Mouse (Mus musculus) heart, postnatal 14 days (tissue): ENCODE measurements around the gene Nmrk1. TPM values are rescaled to one million over a fixed set of nuclear protein-coding genes. Genes with fewer than 3 reads are reported as not detected.

Experiments used
- DNase-seq, 2 experiments: peaks; one replicate each; pipeline ENCODE4 v3.0.0; 2021 to 2022
- intact Hi-C: fragments of 180-260 bp; cut with DNase I; formaldehyde crosslinking; loops from one replicate; pipeline ENCODE4 v1.15.1; 2025
- total RNA-seq, 2 experiments: library from RNA; stranded (reverse); gene quantifications; 2 replicates each; pipeline ENCODE4 v1.2.3; 2021

Gene Nmrk1
- total RNA-seq, 2 experiments from 2014 or later: 3.9 to 4.0 TPM

GRCm38 (mm10) chr19:18614337-18614736 is 17.4 kb upstream of the Nmrk1 start:
- DNase-seq: no peak
- intact Hi-C loops: no loop called here

GRCm38 (mm10) chr19:18615680-18616240 is 16.0 kb upstream of the Nmrk1 start:
- intact Hi-C loops: loop anchor here (2.0 kb wide), 1 partner anchor 15 kb away; the partner anchor contains the start of genes Nmrk1 and Ostf1
- peak in 1 of 2 experiments; percentile 25 for DNase-seq

GRCm38 (mm10) chr19:18617504-18617903 is 14.2 kb upstream of the Nmrk1 start:
- intact Hi-C loops: loop anchor here (2.0 kb wide), 1 partner anchor 13 kb away; the partner anchor contains the start of genes Nmrk1 and Ostf1
- no peak for DNase-seq

- intact Hi-C loops: no loop called here
- no peak for DNase-seq
These were observed 12.7 kb upstream of the Nmrk1 start for GRCm38 (mm10) chr19:18619060-18619459.

- intact Hi-C loops: no loop called here
- no peak for DNase-seq
These were observed 12.1 kb upstream of the Nmrk1 start for GRCm38 (mm10) chr19:18619691-18620090.

- no peak for DNase-seq
- intact Hi-C loops: no loop called here
These were observed 7.9 kb upstream of the Nmrk1 start for GRCm38 (mm10) chr19:18623894-18624293.

GRCm38 (mm10) chr19:18629589-18629988 is 2.2 kb upstream of the Nmrk1 start:
- DNase-seq: no peak
- intact Hi-C loops: no loop called here

GRCm38 (mm10) chr19:18630221-18631119 is 1.3 kb upstream of the Nmrk1 start:
- peak; percentile 36 to 37 for DNase-seq
- intact Hi-C loops: loop anchor here (2.0 to 5.0 kb wide), 2 partner anchors 14 to 42 kb away; partner anchors contain the start of gene Carnmt1

GRCm38 (mm10) chr19:18631161-18631643 is 548 bp upstream of the Nmrk1 start:
- intact Hi-C loops: loop anchor here (2.0 to 5.0 kb wide), 2 partner anchors 14 to 41 kb away; partner anchors contain the start of gene Carnmt1
- DNase-seq: peak; percentile 79 to 81

GRCm38 (mm10) chr19:18632231-18633185 is 758 bp downstream of the Nmrk1 start:
- intact Hi-C loops: loop anchor here (5.0 kb wide), 1 partner anchor 40 kb away; the partner anchor contains the start of gene Carnmt1

GRCm38 (mm10) chr19:18637954-18638353 is 6.2 kb downstream of the Nmrk1 start:
- intact Hi-C loops: loop anchor here (5.0 kb wide), 1 partner anchor 74 kb away; the partner anchor contains the start of gene D030056L22Rik
- DNase-seq: no peak

More at GRCm38 (mm10) chr19:18632231-18633185, 758 bp downstream of the Nmrk1 start:
- DNase-seq: no peak

GRCm38 (mm10) chr19:18638949-18639348 is 7.2 kb downstream of the Nmrk1 start:
- intact Hi-C loops: loop anchor here (5.0 kb wide), 1 partner anchor 73 kb away; the partner anchor contains the start of gene D030056L22Rik
- no peak for DNase-seq

GRCm38 (mm10) chr19:18639552-18639951 is 7.8 kb downstream of the Nmrk1 start:
- intact Hi-C loops: loop anchor here (5.0 kb wide), 1 partner anchor 73 kb away; the partner anchor contains the start of gene D030056L22Rik
- no peak for DNase-seq

- DNase-seq: no peak
- intact Hi-C loops: no loop called here
These were observed 9.3 kb downstream of the Nmrk1 start for GRCm38 (mm10) chr19:18641001-18641400.

- intact Hi-C loops: no loop called here
- no peak for DNase-seq
These were observed 11.7 kb downstream of the Nmrk1 start for GRCm38 (mm10) chr19:18643411-18643810.

- intact Hi-C loops: no loop called here
- no peak for DNase-seq
These were observed 12.3 kb downstream of the Nmrk1 start for GRCm38 (mm10) chr19:18644084-18644483.

GRCm38 (mm10) chr19:18646397-18646796 is 14.6 kb downstream of the Nmrk1 start:
- intact Hi-C loops: no loop called here
- DNase-seq: no peak

GRCm38 (mm10) chr19:18646853-18647420 is 15.2 kb downstream of the Nmrk1 start:
- intact Hi-C loops: no loop called here
- DNase-seq: no peak

GRCm38 (mm10) chr19:18647775-18648557 is 16.2 kb downstream of the Nmrk1 start:
- intact Hi-C loops: no loop called here
- DNase-seq: no peak
